Mouse (Mus musculus) bone marrow, adult 2 months (tissue): ENCODE measurements around the gene Piezo1.

Source experiments
- CTCF ChIP-seq: fragments of 200-500 bp; IDR thresholded peaks from 2 replicates; pipeline ENCODE4 v1.5.1; 2011; ENCODE audit warnings: low read length, control low read depth; ENCODE audit not compliant: control insufficient read depth, insufficient read depth
- POLR2A ChIP-seq: fragments of 200-500 bp; IDR thresholded peaks from 2 replicates; pipeline ENCODE4 v1.6.1; 2011; ENCODE audit warnings: low read depth, mild to moderate bottlenecking, control low read depth, low read length, borderline replicate concordance; ENCODE audit not compliant: control insufficient read depth

DNA sequence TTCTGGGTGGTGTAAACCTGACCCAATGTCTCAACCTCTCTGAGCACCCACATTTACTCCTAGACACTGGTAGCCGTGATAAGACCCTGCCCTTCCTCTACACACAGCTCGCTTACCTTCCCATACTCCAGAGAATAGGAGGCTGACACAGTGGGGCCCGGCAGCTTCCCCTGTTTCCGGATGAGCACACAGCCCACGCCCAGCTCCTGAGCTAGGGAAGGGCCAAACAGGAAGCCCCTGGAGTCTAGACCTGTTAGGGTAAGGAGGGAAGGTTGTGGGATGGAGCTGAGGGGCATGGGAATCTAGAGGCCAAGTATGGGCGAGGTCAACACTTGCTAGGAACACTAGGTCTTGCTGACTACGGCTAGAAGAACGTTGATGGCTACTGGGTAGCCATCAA is 24.2 kb upstream of the Piezo1 start:
- TF ChIP-seq CTCF (no peak), POLR2A (no peak)
